Mouse (Mus musculus) urinary bladder, postnatal 14 days (tissue): ENCODE measurements around the gene Akr1cl.
A peak's percentile ranks its signal among the peaks of the same experiment; 100 is the strongest.

ENCODE experiments used
- DNase-seq: peaks from one replicate; pipeline ENCODE4 v3.0.0; 2021; ENCODE audit warnings: low spot score

Akr1cl gene

GRCm38 (mm10) chr1:64988176-64988575, 44.4 kb downstream of the Akr1cl start:
- DNase-seq, result no peak

DNA sequence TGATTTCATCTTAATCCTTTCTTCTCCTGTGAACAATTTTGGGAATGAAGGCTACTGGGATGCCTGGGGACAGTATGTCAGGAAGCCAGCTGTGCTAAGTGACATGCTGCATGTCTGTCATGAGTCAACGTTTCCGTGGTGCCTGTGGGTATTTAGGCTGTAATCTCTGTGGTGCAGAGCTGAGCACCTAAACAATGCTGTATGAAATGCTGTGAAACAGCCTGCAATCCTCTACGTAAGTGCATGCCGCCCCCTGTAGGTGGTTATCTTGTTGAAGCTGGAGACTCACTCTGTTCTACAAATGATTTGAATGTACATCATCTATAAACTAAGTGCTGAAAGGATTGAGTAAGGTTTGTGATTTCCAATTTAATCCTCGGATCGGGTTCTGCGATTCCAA, 46.4 kb downstream of the Akr1cl start:
- peak; percentile 68 for DNase-seq

DNA sequence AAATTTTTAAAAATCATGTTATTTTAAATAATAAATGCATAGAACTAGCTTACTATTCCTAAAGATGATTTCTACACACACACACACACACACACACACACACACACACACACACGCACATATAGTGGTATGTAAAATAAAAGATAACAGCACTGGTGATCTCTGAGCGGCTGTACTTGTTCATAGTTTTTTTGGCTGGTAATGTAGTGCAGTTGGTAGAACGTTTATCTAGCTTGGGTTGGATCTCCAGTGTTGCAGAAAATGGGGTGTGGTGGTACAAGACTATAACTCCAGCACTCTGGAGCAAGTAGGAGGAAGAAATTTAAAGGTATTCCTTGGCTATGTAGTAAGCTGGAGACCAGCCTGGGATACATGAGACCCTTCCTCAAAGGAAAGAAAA, 49.3 kb downstream of the Akr1cl start:
- no peak for DNase-seq

DNA sequence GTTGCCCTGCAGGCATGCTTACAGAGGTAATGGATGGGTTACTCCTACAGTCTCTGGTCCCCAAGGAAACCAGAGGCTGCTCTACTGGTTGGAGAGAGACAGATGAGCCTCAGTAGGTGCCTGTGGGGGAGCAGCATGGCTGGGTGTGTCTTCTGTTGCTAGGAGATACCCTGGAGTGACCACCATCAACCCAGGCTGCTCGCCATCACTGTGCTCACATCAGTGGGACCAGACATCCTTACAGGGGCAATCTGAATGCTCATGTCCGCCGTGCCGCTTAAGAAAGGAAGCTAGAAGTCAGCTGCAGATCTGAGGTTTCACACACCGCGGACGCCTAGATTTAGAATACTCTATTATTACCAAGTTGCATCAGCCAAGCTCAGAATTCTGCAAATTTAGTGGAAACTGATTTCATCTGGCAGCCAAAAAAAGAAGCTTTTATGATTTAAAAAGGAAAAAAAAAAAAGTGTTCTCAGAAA, 54.2 kb downstream of the Akr1cl start:
- no peak for DNase-seq

GRCm38 (mm10) chr1:64975346-64975745, 57.2 kb downstream of the Akr1cl start:
- no peak for DNase-seq

GRCm38 (mm10) chr1:64970685-64971084, 61.9 kb downstream of the Akr1cl start:
- DNase-seq, result no peak
